Mouse (Mus musculus) brain, adult 2 months (tissue): ENCODE data around the gene Eif4g3.

Experiments
- DNase-seq: peaks from one replicate; pipeline ENCODE4 v3.0.0; 2011; ENCODE audit warnings: low read depth, low spot score

The Eif4g3 gene

GRCm38 (mm10) chr4:138153980-138154379, 161.2 kb downstream of the Eif4g3 start:
- peak; percentile 48 for DNase-seq

- peak; percentile 43 for DNase-seq
Observed at GRCm38 (mm10) chr4:138160918-138161317, 168.1 kb downstream of the Eif4g3 start.

- DNase-seq: no peak
Observed at GRCm38 (mm10) chr4:138161550-138161949, 168.7 kb downstream of the Eif4g3 start.

DNA sequence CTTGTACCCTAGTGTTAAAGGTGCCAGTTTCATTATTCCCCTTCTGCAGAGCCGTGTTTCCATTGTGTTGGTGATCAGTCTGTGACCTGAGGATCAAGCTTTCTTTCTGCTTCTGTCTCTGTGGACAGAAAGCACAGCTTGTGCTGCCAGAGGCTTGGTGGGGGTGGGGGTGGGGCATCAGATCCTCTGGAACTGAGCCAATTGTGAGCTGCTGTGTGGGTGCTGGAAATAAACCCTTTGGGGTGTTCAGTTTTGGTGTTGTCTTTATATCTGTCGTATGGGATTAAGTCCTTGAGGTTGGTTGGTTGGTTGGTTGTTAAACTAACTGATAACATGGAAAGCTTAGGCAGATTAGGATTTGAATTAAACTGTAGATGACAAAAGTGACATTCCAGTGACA, 171.0 kb downstream of the Eif4g3 start:
- DNase-seq: peak; percentile 43

DNA sequence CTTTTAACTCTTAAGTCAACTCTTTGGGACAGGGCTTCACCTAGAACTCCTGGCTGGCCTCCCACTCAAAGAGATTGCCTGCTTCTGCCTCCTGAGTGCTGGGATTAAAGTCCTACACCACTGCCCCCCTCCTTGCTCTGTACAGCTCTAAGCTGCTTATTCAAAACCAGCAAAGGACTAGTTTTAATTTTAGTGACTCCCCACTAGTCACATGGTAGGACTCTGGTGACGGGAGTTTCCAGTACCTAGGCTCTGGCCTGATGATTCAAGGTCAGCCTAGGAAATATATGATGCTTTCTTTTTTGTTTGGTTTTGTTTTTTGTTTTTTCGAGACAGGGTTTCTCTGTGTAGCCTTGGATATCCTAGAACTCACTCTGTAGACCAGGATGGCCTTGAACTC, 172.0 kb downstream of the Eif4g3 start:
- no peak for DNase-seq

DNA sequence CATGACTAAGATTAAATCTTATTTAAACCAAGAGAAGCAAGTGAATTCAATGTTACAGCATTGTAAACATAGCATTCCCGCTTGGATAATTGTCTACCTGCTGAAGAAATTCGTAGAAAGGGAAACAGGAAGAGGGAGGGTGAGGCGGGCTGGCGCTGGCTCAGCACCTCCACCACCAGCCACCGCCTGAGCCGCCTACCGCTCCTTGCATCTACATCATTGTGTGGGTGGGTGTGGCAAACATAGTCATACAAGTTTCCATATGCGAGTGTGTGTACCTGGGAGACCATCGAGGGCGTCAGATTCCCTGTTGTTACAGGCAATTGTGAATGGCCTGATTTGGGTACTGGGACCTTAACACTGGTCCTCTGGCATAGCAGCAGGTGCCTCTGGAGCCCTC, 173.7 kb downstream of the Eif4g3 start:
- DNase-seq: peak; percentile 76

DNA sequence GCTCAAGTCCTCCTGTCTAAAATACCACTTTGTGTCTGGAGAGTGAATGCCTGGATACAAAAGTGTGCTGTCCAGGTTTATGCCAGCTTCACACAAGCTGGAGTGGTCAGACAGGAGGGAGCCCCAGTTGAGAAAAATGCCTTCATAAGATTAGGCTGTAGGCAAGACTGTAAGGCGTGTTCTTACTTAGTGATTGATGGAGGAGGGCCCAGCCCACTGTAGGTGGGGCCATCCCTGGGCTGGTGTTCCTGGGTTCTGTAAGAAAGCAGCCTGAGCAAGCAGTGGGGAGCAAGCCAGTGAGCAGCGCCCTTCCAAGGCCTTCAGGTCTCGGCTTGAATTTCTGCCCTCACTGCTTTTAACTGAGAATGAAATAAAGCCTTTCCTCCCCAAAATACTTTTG, 175.3 kb downstream of the Eif4g3 start:
- no peak for DNase-seq

DNA sequence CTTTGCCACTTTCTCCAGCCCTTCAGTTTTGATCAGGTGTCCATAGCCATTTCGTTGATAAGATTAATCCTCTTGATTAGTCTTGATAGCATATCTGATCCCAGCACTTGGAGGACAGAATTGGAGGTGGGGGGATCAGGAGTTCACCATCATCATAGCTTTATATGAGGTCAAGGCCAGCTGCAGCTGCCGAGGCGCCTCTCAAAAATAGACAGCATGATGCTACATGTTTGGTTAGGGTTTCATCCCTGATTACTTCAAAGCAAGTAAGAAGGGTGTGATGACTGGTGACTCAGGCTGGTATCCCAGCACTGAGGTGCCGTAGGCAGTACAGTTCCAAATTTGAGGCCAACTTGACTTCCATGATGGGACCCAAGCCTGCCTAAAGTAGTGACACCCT, 176.6 kb downstream of the Eif4g3 start:
- no peak for DNase-seq

GRCm38 (mm10) chr4:138172686-138173085, 179.9 kb downstream of the Eif4g3 start:
- no peak for DNase-seq

DNA sequence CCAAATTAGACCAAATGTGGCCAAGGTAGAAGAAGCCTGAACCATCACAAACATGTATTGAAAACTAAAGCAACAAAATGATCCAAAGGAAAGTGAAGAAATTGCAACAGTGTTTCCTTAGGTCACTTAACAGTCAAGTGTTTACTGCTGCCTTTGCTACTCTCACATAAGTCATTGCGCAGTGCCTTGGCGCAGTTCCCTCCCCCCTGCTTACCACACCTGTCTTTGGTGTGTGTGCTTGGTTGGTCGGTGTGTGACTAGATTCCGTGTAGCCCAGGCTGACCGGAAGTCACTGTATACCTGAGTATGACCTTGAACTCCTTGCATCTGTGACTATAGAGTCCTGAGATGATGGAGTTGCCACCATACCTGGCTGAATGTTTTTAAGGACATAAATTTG, 186.6 kb downstream of the Eif4g3 start:
- DNase-seq: no peak

GRCm38 (mm10) chr4:138180719-138181118, 187.9 kb downstream of the Eif4g3 start:
- DNase-seq: peak; percentile 67

DNA sequence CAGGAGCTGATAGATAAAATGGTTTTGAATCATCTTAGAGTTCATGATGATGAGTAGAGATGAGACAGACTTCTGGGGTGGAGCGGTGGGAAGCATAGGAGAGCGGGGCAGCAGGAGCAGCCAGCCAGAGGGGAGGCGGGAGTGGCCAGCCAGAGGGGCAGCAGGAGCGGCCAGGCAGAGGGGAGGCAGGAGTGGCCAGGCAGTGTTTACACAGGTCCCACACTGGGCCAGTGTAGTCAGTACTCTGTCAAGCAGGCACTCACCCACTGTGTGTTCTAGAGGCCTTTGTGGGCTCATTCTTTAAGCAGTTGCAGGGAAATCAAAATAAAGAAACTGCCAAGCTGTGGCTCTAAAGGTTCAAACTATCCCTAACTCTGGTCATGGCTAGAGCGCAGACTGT, 191.2 kb downstream of the Eif4g3 start:
- DNase-seq: no peak

DNA sequence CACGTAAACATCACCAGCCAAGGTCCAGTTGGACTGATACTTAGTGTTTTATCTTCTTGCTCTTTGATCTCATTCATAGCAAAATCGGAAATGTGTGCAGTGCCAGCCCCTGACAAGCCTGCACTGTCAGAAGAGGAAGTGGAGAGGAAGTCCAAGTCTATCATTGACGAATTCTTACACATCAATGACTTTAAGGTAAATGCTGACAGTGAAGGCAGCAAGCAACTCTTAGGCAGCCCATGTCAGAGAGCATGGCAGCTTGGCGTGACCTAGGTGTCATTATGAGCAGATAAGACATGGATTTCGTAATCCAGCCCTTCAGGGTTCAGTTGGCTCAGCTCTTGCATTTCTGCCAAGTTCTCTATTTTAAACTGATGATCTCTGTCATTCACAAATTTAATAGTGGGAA, 191.8 kb downstream of the Eif4g3 start:
- DNase-seq: no peak

DNA sequence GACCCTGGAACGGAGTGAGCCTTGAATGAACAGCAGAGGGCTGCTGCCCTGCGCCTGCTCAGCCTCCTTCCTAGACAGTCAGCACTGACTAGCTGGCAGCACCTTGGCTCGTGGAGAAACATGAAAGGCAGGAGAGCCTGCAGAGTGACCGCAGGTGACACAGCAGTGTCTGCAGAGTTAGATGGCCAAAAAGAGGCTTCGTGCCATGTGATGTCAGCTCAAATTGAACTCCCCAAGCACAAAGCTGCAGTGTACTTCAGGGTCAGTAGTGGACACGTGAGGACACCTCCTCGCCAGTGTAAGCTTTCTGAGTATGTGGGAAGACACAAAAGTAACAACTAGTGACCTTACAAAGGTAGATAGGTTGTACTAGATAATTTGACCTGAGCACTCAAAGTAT, 193.1 kb downstream of the Eif4g3 start:
- no peak for DNase-seq

GRCm38 (mm10) chr4:138187995-138188394, 195.2 kb downstream of the Eif4g3 start:
- DNase-seq: no peak

GRCm38 (mm10) chr4:138192561-138192960, 199.7 kb downstream of the Eif4g3 start:
- DNase-seq: peak; percentile 63

- DNase-seq: no peak
Observed at GRCm38 (mm10) chr4:138200769-138201168, 207.9 kb downstream of the Eif4g3 start.

GRCm38 (mm10) chr4:138201696-138202095, 208.9 kb downstream of the Eif4g3 start:
- DNase-seq: no peak

DNA sequence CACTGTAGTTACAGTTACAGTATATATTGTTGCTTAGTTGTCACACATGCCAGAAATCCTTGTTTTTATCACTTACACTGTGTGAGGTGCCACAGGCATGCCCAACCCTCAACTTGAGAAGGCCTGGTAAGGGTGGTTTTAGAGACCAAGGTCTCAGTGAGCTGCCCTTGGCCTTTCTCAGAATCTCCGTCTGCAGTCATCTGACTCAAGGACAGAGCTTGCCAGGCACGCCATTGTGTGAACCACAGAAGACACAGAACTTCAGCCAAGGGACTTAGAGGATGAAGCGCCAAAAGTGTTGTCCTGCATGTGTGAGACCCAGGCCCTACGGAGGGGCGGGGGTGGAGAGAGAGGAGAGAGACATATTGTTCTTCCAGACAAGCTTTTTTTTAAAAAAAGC, 217.3 kb downstream of the Eif4g3 start:
- DNase-seq: no peak

- DNase-seq: peak; percentile 58
Observed at GRCm38 (mm10) chr4:138213861-138214260, 221.0 kb downstream of the Eif4g3 start.

DNA sequence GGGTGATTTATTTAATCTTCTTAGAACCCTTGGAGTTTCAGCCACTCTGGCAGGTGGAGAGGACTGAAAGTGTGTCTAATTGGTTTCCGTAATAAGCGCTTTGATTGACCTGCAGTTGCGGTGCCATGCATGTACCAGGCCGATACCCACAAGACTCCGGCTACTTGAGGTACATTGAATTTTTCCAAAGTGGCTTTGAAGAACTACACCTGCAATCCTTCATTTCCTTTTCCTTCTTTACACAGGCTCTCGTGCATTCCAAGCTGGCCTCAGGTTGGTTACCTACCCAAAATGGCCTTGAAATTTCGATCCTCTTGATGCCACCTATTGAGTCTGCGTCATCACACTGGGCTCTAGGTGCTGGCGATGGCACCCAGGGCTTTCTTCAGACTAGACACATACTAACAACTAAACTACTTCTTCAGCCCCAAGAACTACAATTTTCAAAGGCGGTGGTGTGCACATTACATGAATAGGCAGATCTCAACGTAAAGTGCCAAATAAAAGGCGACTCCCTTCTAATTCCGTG, 222.9 kb downstream of the Eif4g3 start:
- no peak for DNase-seq

DNA sequence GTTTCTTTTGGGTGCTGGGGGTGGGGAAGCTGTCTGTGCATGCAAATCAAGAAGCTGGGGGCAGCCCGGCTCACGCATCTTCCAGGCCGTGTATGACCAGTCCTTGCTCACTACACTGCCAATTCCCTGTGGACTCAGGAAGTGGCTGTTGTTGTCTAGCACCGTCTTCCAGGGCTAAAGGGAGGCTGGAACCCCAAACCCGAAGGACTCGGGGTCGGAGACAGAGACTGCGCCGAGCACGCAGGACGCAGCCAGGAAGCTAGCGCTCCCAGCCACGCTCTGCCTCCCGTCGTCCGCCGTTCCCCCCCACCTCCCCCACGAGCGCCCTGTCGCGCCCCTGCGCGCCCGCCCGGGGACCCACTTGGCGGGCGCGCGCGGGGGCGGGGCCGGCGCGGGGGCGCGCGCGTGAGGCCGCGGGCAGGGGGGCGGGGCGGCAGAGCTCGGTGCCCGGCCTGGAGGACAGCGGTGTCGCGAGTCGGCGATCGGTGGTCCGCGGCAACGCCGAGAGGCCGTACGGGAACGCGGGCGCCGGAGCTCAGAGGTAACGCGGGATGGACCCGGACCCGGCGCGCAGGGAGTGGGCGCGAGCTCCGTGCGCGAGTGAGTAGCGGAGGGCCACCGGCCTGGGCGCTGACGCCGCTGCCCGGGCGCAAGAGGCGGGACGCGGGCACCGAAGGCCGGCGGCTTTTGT, 223.5 kb downstream of the Eif4g3 start, which contains the start of gene Hp1bp3:
TSS of gene Hp1bp3 (plus strand) at position 97 of the 691 bp plus-strand sequence.
- peak; percentile 91 for DNase-seq

DNA sequence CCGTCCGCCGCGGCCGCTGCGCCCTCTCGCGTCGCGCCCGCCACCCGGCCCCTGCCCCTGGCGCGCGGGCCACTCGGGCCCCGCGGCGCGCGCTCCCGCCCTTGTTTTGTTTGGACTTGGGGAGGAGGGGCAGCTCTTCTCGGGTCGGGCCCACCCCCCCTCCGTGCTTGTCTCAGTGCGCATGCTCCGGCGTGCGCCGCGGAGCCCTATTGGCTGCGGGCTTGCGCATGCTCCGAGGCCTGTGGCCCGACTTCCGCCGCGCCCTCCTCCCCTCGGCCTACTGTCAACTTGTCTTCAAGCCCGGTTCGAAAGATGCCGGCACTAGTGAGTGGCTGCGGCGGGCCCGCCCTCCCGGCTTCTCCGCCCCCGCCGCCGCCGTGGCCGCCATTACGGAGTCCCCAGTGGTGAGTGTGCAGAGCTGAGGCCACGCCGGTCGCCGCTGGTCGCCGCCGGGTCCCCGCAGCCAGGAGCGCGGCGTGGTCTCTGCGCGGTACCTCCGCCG, 224.1 kb downstream of the Eif4g3 start:
- peak; percentile 99 for DNase-seq
